Mouse (Mus musculus): ENCODE data around the gene Zfp11. TPM values are rescaled to one million over a fixed set of nuclear protein-coding genes. Genes with fewer than 3 reads are reported as not detected.
"Not testable (repeated sequence)": the region's sequence is repeated elsewhere in the genome, so short reads cannot be mapped to it uniquely, and the experiment has no call there.

Gene Zfp11
- 4.5 and 5.5 TPM in 2 replicates for polyA plus RNA-seq (2015; fragmentation: Nextera tagmentation; extraction: Ambion mirVana)

DNA sequence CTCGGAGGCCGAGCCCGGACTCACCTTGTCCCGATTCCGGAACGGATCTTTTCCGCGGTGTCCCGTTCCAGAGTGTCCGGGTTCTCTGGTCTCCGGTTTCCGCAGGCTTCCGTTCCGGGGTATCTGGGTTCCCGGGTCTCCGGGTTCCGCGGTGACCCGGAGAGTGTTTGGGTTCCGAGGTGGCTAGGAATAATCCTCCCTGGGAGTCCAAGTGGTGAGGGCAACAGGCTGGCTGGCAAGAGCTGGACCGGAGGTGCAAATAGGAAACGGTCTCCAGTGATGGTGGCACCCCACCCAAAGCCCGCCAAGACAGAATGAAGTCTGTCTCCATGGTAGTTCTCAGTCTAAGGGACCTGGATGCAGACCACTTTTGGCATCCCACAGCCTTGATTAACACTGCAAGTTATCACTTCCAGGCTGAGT lies at the start of gene Zfp11:
Gene Zfp11 (minus strand): TSS at position 64 of the 423 bp plus-strand sequence.
- Histone ChIP-seq H3K9me3 (replicated peaks) (peaks cover 3% of the 10 kb centered on the region; the same call in 1 of the 2 replicates), H3K4me2 (replicated peaks) (peak within 1 kb of the TSS; percentile 68), H3K4me1 (0 out of 2 replicates have a peak, but pooled peaks cover 7% of the 10 kb centered on the region), H3K27me3 (no peaks in the 10 kb centered on the region), H3K27ac (replicated peaks) (peak within 1 kb of the TSS; percentile 25; the same call in 1 of the 2 replicates), H3K36me3 (no peaks in the 10 kb centered on the region), H3K4me3 (replicated peaks) (peak within 1 kb of the TSS; percentile 72), H3K9ac (peak within 1 kb of the TSS; percentile 71)
- under 1% methylated on average over 23 of the region's 23 CpGs for WGBS
- peak; percentile 72 for ATAC-seq (ENCODE audit: insufficient number of reproducible peaks, low FRiP score, low TSS enrichment, low read depth)

DNA sequence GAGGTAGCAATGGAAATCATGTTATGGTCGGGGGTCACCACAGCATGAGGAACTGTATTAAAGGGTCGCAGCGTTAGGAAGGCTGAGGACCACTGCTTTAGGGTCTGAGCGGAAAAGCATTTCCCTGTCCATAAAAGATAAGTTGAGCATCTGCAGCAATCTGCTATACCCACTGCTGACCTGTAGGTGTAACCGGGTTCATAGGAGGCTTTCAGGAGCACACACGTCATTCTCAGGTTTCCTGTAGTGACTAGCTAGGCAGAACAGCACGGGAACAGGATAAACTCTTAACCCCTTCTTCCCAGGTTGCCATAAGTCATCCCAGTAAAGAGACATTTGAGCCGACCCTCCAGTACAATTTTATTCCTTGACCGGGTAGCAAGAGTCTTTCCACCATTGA lies 47.1 kb upstream of the Zfp11 start:
- H3K4me3 ChIP-seq (replicated peaks): no peak overlapping the region
- no peaks in the 10 kb centered on the region for H3K27me3 ChIP-seq
- no peak overlapping the region for H3K4me2 ChIP-seq (replicated peaks)
- H3K9me3 ChIP-seq (replicated peaks): no peaks in the 10 kb centered on the region
- H3K27ac ChIP-seq (replicated peaks): no peak overlapping the region
- H3K36me3 ChIP-seq: peaks cover 33% of the 10 kb centered on the region
- 77% methylated on average over 9 of the region's 9 CpGs for WGBS
- H3K4me1 ChIP-seq: peaks cover 8% of the 10 kb centered on the region
- no peak for ATAC-seq (ENCODE audit: insufficient number of reproducible peaks, low FRiP score, low TSS enrichment, low read depth)
- no peak overlapping the region for H3K9ac ChIP-seq

DNA sequence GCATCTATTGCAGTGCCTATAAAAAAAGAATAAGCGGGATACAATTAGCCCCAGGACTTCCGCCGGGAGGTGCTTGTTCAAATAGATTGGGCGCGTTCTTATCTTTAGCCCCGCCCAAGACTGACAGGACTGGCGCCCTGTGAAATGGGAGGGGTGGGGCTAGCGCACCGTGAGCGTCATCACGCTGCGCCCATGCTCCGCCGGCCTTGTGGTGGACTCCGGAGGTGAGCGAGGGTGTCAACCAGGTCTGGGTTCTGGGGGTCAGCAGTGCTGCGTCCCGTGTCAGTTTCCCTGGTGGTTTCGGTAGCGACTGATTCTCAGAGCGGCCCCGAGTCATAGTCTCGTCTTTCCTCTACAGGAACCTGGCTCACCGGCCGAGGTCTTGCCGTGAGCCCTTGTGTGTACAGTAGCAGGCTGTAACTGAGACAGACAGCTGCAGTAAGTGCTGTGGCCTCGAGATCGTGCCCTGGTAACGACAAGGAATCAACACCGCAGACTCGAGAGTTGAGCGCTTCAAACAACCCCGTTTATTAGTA lies 45.5 kb upstream of the Zfp11 start, which contains the start of gene Mrps17:
Gene Mrps17 (plus strand): TSS at position 172 of the 536 bp plus-strand sequence.
- Histone ChIP-seq H3K4me3 (replicated peaks) (peak within 1 kb of the TSS; percentile 87), H3K27me3 (no peaks in the 10 kb centered on the region), H3K36me3 (peaks cover 33% of the 10 kb centered on the region), H3K4me1 (peaks cover 8% of the 10 kb centered on the region), H3K9me3 (replicated peaks) (no peaks in the 10 kb centered on the region), H3K4me2 (replicated peaks) (peak within 1 kb of the TSS; percentile 75), H3K27ac (replicated peaks) (peak within 1 kb of the TSS; percentile 44; the same call in 1 of the 2 replicates), H3K9ac (peak within 1 kb of the TSS; percentile 85)
- under 1% methylated on average over 33 of the region's 33 CpGs for WGBS
- peak; percentile 93 for ATAC-seq (ENCODE audit: insufficient number of reproducible peaks, low FRiP score, low TSS enrichment, low read depth)

DNA sequence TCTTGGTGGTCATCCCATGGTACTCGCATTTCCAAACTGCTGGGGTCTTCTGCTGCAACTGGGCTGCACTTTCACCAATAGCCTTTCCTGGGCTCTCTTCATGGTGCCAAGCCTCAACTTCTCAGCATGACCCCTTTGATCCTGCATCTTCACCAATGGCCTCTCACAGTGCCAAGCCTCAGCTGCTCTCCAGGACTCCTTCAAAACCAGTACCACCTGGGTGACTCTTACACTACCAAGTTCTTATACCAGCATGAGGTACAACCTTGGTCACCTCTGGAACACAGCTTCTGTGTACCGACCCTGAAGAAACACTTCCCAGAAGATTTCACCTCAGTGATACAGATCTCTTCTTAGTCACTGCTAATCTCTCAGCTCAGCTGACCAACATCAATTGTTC lies 38.5 kb upstream of the Zfp11 start, which contains the start of gene Sept14:
Gene Sept14 (minus strand): TSS at position 101 of the 400 bp plus-strand sequence.
- no peaks in the 10 kb centered on the region for H3K4me1 ChIP-seq
- H3K4me2 ChIP-seq (replicated peaks): no peak within 1 kb of the TSS
- no peaks in the 10 kb centered on the region for H3K9me3 ChIP-seq (replicated peaks)
- no peak for ATAC-seq (ENCODE audit: insufficient number of reproducible peaks, low FRiP score, low TSS enrichment, low read depth)
- no peak within 1 kb of the TSS for H3K4me3 ChIP-seq (replicated peaks)
- H3K27ac ChIP-seq (replicated peaks): no peak within 1 kb of the TSS
- no peaks in the 10 kb centered on the region for H3K27me3 ChIP-seq
- H3K9ac ChIP-seq: no peak within 1 kb of the TSS
- WGBS: 70% methylated on average over 2 of the region's 2 CpGs
- no peaks in the 10 kb centered on the region for H3K36me3 ChIP-seq

DNA sequence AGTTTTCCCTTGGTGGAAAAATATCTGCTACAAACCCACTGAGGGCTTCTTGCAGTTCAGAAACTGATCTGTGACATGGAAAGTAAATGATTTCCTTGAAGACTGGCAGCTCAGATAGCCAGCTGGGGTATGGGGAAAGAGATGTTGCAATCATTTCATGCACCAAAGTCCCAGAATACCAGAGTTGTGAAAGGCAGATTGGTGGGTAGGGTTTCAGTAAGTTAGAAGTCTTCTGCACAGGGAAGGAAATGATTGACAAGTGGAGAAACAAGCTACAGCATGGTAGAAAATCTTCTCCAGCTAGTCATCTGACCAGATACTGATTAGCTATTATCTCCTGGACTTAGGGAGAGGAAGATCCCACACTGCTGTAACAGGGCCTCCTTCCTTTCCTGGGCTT lies 33.5 kb upstream of the Zfp11 start:
- H3K27me3 ChIP-seq: peaks cover 6% of the 10 kb centered on the region
- no peak overlapping the region for H3K4me2 ChIP-seq (replicated peaks)
- no peak overlapping the region for H3K9ac ChIP-seq
- no peak overlapping the region for H3K4me3 ChIP-seq (replicated peaks)
- H3K27ac ChIP-seq (replicated peaks): no peak overlapping the region
- ATAC-seq (ENCODE audit: insufficient number of reproducible peaks, low FRiP score, low TSS enrichment, low read depth): no peak
- no peaks in the 10 kb centered on the region for H3K36me3 ChIP-seq
- no peaks in the 10 kb centered on the region for H3K4me1 ChIP-seq
- no peaks in the 10 kb centered on the region for H3K9me3 ChIP-seq (replicated peaks)

DNA sequence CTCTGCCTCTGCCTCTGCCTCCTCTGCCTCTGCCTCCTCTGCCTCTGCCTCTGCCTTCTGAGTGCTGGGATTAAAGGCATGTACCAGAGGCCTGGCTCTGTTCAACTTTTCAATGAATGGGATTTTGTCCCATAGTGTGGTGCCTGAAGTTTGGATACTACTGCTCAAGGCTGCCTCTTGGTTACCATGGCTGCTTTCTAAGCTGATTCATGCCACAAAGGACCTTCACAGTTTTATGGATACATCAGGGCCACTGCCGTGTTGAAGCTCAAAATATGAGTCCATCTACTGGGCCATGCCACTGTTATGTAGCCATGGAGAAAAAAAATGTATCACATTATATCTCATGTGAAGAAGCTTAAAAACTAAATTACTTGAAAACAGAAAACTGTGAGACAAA lies 31.8 kb upstream of the Zfp11 start:
- Histone ChIP-seq H3K9ac (no peak overlapping the region), H3K27me3 (peaks cover 6% of the 10 kb centered on the region), H3K9me3 (replicated peaks) (no peaks in the 10 kb centered on the region), H3K4me1 (no peaks in the 10 kb centered on the region), H3K4me2 (replicated peaks) (no peak overlapping the region), H3K4me3 (replicated peaks) (no peak overlapping the region), H3K27ac (replicated peaks) (no peak overlapping the region), H3K36me3 (no peaks in the 10 kb centered on the region)
- no peak for ATAC-seq (ENCODE audit: insufficient number of reproducible peaks, low FRiP score, low TSS enrichment, low read depth)
- WGBS: 80% methylated on average over 1 of the region's 1 CpGs

DNA sequence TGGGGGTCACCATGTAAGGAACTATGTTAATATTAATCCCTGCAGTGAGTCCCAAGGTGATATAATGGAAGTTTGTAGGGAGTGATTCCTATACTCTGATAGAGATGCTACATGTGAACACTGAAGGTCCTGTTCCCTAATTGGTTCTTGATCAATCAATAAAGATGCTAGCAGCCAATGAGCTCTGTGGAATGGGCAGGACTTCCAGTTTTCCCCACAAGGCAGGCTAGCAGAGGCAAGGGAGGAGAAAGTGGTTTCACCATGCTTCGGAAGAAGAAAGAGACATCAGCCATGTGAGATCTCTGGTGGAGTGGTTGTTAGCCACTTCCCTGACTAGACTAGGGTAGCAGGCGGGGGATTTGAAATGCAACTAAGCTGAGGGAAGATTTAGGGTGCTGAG lies 30.6 kb upstream of the Zfp11 start:
- H3K27me3 ChIP-seq: peaks cover 6% of the 10 kb centered on the region
- no peaks in the 10 kb centered on the region for H3K36me3 ChIP-seq
- peak overlapping the region; percentile 7; the same call in 1 of the 2 replicates for H3K4me3 ChIP-seq (replicated peaks)
- H3K9me3 ChIP-seq (replicated peaks): no peaks in the 10 kb centered on the region
- peak overlapping the region; percentile 29; the same call in 1 of the 2 replicates for H3K4me2 ChIP-seq (replicated peaks)
- H3K27ac ChIP-seq (replicated peaks): no peak overlapping the region
- WGBS: 27% methylated on average over 2 of the region's 2 CpGs
- no peaks in the 10 kb centered on the region for H3K4me1 ChIP-seq
- ATAC-seq (ENCODE audit: insufficient number of reproducible peaks, low FRiP score, low TSS enrichment, low read depth): no peak
- H3K9ac ChIP-seq: no peak overlapping the region

DNA sequence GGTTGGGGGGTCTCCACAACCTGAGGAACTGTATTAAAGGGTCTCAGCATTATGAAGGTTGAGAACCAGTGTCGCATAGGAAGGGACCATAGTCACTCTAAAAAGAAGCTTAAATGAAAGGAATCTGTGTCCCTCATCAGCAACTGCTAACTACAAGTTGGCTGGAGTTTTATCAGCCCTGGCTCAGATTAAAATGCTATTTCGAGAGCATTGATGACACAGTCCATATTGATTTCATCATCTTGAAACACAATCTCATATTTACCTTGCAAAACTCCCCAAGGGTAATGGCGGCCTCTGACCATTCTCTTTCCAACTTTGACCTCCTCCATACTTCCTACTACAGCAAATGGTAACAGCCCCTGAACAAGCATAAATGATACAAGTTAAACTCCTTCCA lies 20.6 kb upstream of the Zfp11 start:
- Histone ChIP-seq H3K27ac (replicated peaks) (no peak overlapping the region), H3K36me3 (no peaks in the 10 kb centered on the region), H3K4me3 (replicated peaks) (no peak overlapping the region), H3K4me2 (replicated peaks) (no peak overlapping the region), H3K4me1 (no peaks in the 10 kb centered on the region), H3K27me3 (no peaks in the 10 kb centered on the region), H3K9ac (no peak overlapping the region), H3K9me3 (replicated peaks) (no peaks in the 10 kb centered on the region)
- ATAC-seq (ENCODE audit: insufficient number of reproducible peaks, low FRiP score, low TSS enrichment, low read depth): no peak
- 62% methylated on average over 3 of the region's 3 CpGs for WGBS

DNA sequence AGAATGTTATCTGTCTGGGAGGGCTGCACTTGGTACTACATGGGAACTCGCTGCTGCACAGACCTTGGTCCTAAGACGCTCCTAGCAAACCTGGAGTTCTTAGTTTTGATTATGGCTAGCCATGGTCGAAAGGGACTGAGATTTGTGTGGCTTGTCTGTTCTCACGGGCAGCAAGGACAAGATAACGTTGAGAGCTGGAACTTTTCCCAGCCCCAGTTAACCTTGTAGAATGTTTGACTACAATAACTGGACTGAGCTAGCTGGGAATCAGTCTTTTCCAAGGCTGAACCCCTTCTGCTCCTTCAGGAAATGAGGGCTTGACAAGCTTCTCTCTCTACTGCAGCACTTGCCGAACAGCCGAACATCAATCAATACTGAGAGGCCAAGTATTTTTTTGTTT lies 17.7 kb upstream of the Zfp11 start:
- no peak overlapping the region for H3K4me2 ChIP-seq (replicated peaks)

DNA sequence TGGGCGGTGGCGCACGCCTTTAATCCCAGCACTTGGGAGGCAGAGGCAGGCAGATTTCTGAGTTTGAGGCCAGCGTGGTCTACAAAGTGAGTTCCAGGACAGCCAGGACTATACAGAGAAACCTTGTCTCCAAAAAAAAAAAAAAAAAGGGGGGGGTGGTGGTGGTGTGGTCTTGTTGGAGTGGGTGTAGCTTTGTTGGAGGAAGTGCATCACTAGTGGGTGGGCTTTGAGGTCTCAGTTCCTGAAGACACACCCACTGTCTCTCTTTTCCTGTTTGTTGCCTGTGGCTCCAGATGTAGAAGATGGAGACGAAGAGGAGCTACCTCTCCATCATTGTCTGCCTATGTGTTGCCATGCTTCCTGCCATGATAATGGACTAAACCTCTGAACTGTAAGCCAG lies 15.2 kb upstream of the Zfp11 start:
- not testable (repeated sequence) for H3K4me2 ChIP-seq (replicated peaks); H3K9me3 ChIP-seq (replicated peaks); H3K27ac ChIP-seq (replicated peaks); H3K4me3 ChIP-seq (replicated peaks); H3K4me1 ChIP-seq; H3K27me3 ChIP-seq; ATAC-seq (ENCODE audit: insufficient number of reproducible peaks, low FRiP score, low TSS enrichment, low read depth); H3K36me3 ChIP-seq; H3K9ac ChIP-seq
- 90% methylated on average over 5 of the region's 5 CpGs for WGBS

More for the DNA sequence above, 17.7 kb upstream of the Zfp11 start:
- no peak overlapping the region for H3K4me3 ChIP-seq (replicated peaks)
- no peaks in the 10 kb centered on the region for H3K9me3 ChIP-seq (replicated peaks)
- no peaks in the 10 kb centered on the region for H3K36me3 ChIP-seq
- WGBS: 86% methylated on average over 7 of the region's 7 CpGs
- H3K9ac ChIP-seq: no peak overlapping the region
- H3K27me3 ChIP-seq: no peaks in the 10 kb centered on the region
- no peaks in the 10 kb centered on the region for H3K4me1 ChIP-seq
- no peak for ATAC-seq (ENCODE audit: insufficient number of reproducible peaks, low FRiP score, low TSS enrichment, low read depth)
- H3K27ac ChIP-seq (replicated peaks): no peak overlapping the region

DNA sequence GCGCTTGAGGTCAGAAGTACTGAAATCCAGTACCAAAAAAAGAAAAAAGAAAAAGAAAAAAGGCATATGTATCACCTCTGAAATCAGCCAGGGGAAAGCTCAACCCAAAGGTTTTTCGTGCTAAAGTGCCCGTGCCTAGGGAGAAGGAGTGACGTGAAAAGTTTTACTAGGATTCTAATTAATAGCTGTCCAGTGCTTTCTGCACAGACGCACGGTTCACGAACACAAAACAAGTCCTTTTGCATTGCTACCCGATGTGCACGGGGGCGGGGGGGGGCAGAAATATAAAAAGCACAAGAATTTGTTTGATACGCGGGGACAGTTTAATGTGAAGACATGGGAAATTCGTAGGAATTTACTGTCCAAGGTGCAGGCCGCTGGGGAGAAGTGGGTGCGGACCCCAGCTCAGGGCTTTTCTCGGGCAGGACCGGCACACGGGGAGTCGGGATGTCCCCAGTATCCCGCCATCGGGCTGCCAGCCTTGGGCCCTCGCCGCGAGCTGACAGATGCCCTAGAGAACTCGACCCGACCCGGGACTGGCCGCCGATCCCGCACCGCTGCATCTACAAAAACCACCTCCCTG lies 355 bp downstream of the Zfp11 start:
- Histone ChIP-seq H3K4me1 (0 out of 2 replicates have a peak, but pooled peaks cover 7% of the 10 kb centered on the region), H3K27me3 (no peaks in the 10 kb centered on the region), H3K9me3 (replicated peaks) (no peaks in the 10 kb centered on the region), H3K4me2 (replicated peaks) (peak overlapping the region; percentile 68), H3K4me3 (replicated peaks) (peak overlapping the region; percentile 72), H3K9ac (peak overlapping the region; percentile 71), H3K36me3 (no peaks in the 10 kb centered on the region), H3K27ac (replicated peaks) (peak overlapping the region; percentile 25; the same call in 1 of the 2 replicates)
- ATAC-seq (ENCODE audit: insufficient number of reproducible peaks, low FRiP score, low TSS enrichment, low read depth): 0 out of 2 replicates have a peak, but pooled peaks have one; percentile 54
- WGBS: under 1% methylated on average over 31 of the region's 31 CpGs

All from embryonic facial prominence, embryonic 15.5 days (tissue).